Mouse (Mus musculus) kidney, adult 2 months (tissue): ENCODE measurements around the gene Rnf126.

Source experiments
- CTCF ChIP-seq: fragments of 200-500 bp; conservative IDR thresholded peaks from 2 replicates; pipeline ENCODE4 v1.5.1; 2011; ENCODE audit warnings: low read depth, mild to moderate bottlenecking, control low read depth, low read length, moderate library complexity, mixed read lengths; ENCODE audit not compliant: insufficient read depth, insufficient read length
- POLR2A ChIP-seq: fragments of 200-500 bp; IDR thresholded peaks from one replicate; pipeline ENCODE4 v1.6.1; 2011; ENCODE audit warnings: low read depth, low read length, control low read depth

DNA sequence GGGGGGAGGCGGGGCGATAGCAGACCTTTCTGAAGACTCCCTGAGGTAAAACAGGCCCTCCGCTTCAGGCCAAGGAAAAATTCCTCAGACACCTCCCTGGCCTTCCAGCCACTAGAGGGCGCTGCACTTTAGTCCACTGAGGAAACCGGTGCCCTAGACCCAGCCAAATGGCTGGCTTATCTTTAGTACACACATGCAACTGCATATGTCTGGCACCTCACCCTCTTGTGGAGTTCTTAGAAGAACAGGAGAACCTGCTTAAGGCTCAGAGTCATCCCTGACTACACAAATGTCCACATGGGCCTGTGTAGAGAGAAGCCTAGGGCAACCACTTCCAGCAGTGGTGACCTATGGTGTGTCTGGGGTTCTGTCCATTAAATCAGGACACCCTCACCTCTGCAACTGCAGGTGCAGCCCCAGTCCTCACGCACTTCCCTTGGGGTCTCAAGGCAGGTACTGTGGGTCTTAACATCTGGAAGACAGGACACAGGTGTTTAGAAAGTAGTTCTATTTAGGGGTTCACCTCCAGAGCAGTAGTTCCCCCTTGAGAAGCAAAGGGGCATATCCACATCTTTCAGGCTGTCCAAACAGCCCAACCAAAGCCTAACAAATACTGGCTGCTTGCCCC lies 54.1 kb downstream of the Rnf126 start:
- peak; percentile 81 for TF ChIP-seq CTCF
- no peak for TF ChIP-seq POLR2A
